Mouse (Mus musculus): ENCODE data around the gene Zmpste24.
A peak's percentile ranks its signal among the peaks of the same experiment; 100 is the strongest.

Zmpste24 gene

GRCm38 (mm10) chr4:121033006-121033405 lies 65.0 kb downstream of the Zmpste24 start:
- DNase-seq (ENCODE audit: low spot score in 2 of 2) = no peak

- DNase-seq (ENCODE audit: low spot score in 2 of 2) = no peak
Observed at GRCm38 (mm10) chr4:121031440-121031839, 66.6 kb downstream of the Zmpste24 start.

- DNase-seq (ENCODE audit: low spot score in 2 of 2) = no peak
Observed at GRCm38 (mm10) chr4:121029632-121030031, 68.4 kb downstream of the Zmpste24 start.

GRCm38 (mm10) chr4:121028659-121029392 lies 69.2 kb downstream of the Zmpste24 start:
- peak in 1 of 2 experiments; percentile 18 for DNase-seq (ENCODE audit: low spot score in 2 of 2)

- no peak for DNase-seq (ENCODE audit: low spot score in 2 of 2)
Observed at GRCm38 (mm10) chr4:121028146-121028545, 69.9 kb downstream of the Zmpste24 start.

- no peak for DNase-seq (ENCODE audit: low spot score in 2 of 2)
Observed at GRCm38 (mm10) chr4:121025681-121026080, 72.4 kb downstream of the Zmpste24 start.

GRCm38 (mm10) chr4:121023941-121024340 lies 74.1 kb downstream of the Zmpste24 start:
- DNase-seq (ENCODE audit: low spot score in 2 of 2) = peak; percentile 32 to 46

GRCm38 (mm10) chr4:121023464-121023863 lies 74.6 kb downstream of the Zmpste24 start:
- no peak for DNase-seq (ENCODE audit: low spot score in 2 of 2)

- no peak for DNase-seq (ENCODE audit: low spot score in 2 of 2)
Observed at GRCm38 (mm10) chr4:121021911-121022310, 76.1 kb downstream of the Zmpste24 start.

GRCm38 (mm10) chr4:121020040-121020790 lies 77.8 kb downstream of the Zmpste24 start:
- DNase-seq (ENCODE audit: low spot score in 2 of 2) = no peak

- DNase-seq (ENCODE audit: low spot score in 2 of 2) = no peak
Observed at GRCm38 (mm10) chr4:121018250-121018649, 79.8 kb downstream of the Zmpste24 start.

- DNase-seq (ENCODE audit: low spot score in 2 of 2) = peak; percentile 98
Observed at GRCm38 (mm10) chr4:121016928-121017657, 80.9 kb downstream of the Zmpste24 start, which contains the start of gene Smap2. TSS of gene Smap2 (minus strand) at chr4:121017247.

- DNase-seq (ENCODE audit: low spot score in 2 of 2) = peak; percentile 9 to 37
Observed at GRCm38 (mm10) chr4:121016021-121016898, 81.8 kb downstream of the Zmpste24 start.

- DNase-seq (ENCODE audit: low spot score in 2 of 2) = no peak
Observed at GRCm38 (mm10) chr4:121015268-121015659, 82.8 kb downstream of the Zmpste24 start.

- no peak for DNase-seq (ENCODE audit: low spot score in 2 of 2)
Observed at GRCm38 (mm10) chr4:121014594-121015267, 83.3 kb downstream of the Zmpste24 start.

- no peak for DNase-seq (ENCODE audit: low spot score in 2 of 2)
Observed at GRCm38 (mm10) chr4:121010770-121011549, 87.1 kb downstream of the Zmpste24 start.
